Mouse (Mus musculus): Measurements from ENCODE around the gene Slc34a1.

The Slc34a1 gene

DNA sequence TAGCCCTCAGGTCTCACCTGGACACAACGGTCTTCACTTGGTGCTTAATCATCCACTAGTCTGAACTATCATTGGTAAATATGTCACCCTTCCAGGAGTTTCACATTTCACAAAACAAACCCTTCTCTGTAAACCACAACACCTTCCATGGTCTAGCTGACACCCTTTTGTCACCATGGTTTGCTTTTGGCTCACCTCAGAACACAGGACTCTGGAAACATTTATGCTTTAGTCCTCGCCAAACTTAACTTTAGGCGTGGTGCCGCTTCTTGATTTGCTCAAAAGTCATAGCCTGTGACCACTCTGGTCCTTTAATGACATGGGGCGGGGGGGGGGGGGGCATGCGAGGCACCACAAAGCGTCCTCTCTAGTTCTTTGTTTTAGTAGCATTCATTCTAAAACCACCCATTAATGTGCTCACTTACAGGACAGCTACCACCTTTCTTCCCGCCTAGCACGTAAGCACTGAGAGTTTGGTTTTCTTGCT is 45.9 kb downstream of the Slc34a1 start:
- peak; percentile 91 for DNase-seq (ENCODE audit: low read depth, low spot score)

DNA sequence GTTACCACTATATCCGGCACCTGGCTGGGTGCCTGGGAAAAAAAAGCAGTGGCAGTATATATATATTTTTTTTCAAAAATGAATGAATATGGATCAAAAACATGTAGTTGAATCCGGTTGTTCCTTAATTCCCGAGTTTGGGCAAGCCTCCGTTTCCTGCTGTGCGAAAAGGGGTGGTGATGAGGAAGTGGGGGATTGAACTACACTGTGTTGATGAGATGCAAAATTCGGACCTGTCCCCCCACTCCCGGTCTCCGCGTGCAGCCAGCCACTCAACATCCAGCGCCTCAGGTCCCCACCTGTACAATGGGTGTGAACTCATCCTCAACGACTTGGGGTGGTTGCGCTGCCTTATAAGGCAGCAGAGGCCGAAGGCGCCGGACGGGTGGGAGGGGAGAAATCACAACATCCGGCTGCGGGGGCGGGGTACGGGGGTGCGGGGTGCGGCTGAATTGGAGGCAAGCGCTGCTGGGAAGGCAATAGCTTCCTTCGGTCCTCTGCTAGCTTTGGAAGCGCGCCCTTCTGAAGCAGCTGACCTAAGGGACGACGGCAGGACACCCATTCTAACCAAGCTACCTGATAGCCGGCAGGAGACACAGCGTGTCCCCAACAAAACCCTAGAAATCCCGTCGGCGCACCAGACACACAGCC is 46.4 kb downstream of the Slc34a1 start:
- peak; percentile 93 for DNase-seq (ENCODE audit: low read depth, low spot score)

DNA sequence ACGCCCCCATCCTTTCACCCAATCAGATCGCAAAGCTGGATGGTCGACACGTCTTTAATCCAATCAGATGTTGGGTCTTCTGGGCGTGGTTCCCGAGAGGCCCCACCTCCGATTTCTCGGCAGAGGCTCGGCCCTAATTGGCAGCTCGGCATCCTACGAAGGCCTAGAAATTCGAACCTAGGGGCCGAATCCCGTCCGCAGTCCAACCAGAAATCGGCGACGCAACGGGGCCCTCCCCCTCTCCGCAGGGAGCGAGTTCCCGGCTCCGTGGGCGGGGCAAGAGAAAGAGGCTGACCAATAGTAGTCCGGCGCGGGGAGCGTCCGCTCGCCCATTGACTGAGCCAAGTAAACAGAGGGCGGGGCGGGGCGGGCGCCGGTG is 46.9 kb downstream of the Slc34a1 start, which contains the start of gene Grk6:
TSS of gene Grk6 (plus strand) at position 136 of the 379 bp plus-strand sequence.
- DNase-seq (ENCODE audit: low read depth, low spot score), result peak; percentile 100

GRCm38 (mm10) chr13:55445361-55446091 is 47.5 kb downstream of the Slc34a1 start:
- peak; percentile 68 for DNase-seq (ENCODE audit: low read depth, low spot score)

GRCm38 (mm10) chr13:55446483-55447105 is 48.6 kb downstream of the Slc34a1 start:
- DNase-seq (ENCODE audit: low read depth, low spot score), result peak; percentile 29

DNA sequence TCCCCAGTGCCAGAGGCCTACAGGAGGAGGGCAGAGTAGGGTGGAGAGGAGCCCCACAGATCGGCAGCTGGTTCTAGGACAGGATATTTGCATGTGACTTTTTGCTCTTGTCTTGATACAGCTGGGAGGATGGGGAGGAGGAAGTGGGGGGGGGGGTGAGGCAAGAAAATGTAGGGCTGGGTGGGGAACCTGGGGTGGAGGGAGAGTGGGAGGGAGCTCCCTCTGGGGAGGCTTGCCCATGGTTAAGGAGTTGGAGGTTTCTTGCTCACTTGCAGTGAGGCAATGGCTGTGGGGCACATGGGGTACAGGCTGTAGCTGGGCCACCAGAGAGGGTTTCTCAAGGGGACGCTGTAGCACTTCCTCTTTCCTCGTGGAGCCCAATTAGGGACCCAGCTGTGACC is 49.6 kb downstream of the Slc34a1 start:
- DNase-seq (ENCODE audit: low read depth, low spot score), result peak; percentile 79

DNA sequence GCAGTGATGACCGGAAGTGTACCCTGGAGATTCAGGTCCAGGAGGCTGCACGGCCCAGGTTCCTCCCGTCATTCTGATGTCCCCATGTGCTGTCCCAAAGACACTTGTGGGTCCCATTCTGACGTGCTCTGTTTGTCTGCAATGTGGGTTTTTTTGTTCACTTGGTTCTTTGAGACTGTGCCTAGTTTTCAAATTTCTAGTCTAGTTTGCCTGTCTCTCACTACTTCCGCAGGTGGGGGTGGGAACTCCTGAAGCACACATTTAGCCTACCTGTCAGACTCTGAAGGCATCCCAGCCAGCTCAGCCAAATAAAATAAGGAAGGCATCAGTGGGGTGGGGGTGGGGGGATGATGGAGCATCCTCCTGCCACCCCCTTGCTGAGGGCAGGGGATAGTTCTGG is 50.1 kb downstream of the Slc34a1 start:
- DNase-seq (ENCODE audit: low read depth, low spot score), result peak; percentile 36

- DNase-seq (ENCODE audit: low read depth, low spot score), result peak; percentile 43
Measured at GRCm38 (mm10) chr13:55449205-55449604, 51.2 kb downstream of the Slc34a1 start.

- DNase-seq (ENCODE audit: low read depth, low spot score), result peak; percentile 73
Measured at GRCm38 (mm10) chr13:55449679-55450441, 51.9 kb downstream of the Slc34a1 start.

- no peak for DNase-seq (ENCODE audit: low read depth, low spot score)
Measured at GRCm38 (mm10) chr13:55450511-55450980, 52.6 kb downstream of the Slc34a1 start.

DNA sequence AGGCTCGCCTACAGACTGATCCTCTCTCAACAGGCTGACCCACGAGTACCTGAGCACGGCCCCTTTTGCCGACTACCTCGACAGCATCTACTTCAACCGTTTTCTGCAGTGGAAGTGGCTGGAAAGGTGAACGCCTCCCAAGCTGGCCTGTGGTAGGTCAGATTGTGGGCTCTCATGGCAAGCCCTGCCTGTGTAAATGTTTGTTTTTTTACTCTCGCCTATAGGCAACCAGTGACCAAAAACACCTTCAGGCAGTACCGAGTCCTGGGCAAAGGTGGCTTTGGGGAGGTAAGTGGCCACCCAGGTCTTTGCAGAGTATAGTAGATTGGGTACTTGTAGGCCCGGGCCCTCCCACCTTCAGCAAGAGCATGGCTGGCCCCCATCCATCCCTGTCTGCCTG is 53.3 kb downstream of the Slc34a1 start:
- DNase-seq (ENCODE audit: low read depth, low spot score), result no peak

DNA sequence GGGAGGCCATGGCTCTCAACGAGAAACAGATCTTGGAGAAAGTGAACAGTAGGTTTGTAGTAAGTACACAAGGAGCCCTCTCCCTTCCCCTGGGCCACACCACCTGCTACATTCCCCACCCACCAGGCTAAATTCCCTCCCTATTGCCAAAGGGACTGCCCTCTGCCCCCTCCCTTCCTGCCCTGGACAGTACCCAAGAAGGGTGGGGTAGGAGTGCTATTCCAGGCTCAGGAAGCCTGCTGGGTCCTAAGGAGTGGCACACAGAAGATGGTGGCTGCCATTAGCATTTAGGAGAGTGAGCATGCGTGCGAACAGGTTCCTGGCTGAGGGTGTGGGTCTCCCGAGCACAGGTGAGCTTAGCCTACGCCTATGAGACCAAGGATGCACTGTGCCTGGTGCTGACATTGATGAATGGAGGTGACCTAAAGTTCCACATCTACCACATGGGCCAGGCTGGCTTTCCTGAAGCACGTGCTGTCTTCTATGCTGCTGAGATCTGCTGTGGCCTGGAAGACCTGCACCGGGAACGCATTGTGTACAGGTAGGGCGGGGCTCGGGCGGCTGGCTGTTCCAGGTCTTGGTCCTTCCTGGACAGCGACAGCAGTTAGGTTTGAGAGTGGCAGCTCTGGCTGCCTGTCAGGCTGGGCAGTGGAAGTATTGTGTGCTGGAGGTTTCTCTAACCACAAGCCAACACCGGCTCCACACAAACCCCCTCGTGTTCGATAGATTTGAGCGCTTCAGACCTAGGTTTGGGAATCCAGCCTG is 54.0 kb downstream of the Slc34a1 start:
- DNase-seq (ENCODE audit: low read depth, low spot score), result no peak

DNA sequence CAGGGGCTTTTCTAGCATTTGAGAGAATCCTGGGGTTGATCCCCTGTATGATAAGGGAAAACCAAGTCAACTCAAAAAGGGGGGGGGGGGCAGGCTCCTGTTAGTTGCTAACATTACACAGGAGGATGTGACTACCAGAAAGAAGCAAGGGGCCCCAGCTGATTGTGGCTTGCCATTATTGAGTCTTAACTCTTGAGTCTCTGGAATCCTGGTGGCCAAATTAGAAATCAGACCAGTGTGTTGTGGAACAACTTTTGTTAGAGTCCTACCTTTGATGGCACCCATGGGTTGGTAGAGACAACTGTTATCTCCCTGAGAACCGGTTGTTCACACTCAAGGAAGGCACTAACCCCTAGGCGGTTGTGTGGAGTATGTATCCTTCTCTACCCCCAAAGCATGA is 65.0 kb downstream of the Slc34a1 start:
- no peak for DNase-seq (ENCODE audit: low read depth, low spot score)

GRCm38 (mm10) chr13:55463399-55464026 is 65.5 kb downstream of the Slc34a1 start:
- no peak for DNase-seq (ENCODE audit: low read depth, low spot score)

- peak; percentile 89 for DNase-seq (ENCODE audit: low read depth, low spot score)
Measured at GRCm38 (mm10) chr13:55464027-55464884, 66.3 kb downstream of the Slc34a1 start, which contains the start of gene Prr7. TSS of gene Prr7 (plus strand) at chr13:55464267.

- no peak for DNase-seq (ENCODE audit: low read depth, low spot score)
Measured at GRCm38 (mm10) chr13:55465184-55465583, 67.2 kb downstream of the Slc34a1 start.
